8 mouse cellular contexts compared by ENCODE assay signal in the genomic region with DNA sequence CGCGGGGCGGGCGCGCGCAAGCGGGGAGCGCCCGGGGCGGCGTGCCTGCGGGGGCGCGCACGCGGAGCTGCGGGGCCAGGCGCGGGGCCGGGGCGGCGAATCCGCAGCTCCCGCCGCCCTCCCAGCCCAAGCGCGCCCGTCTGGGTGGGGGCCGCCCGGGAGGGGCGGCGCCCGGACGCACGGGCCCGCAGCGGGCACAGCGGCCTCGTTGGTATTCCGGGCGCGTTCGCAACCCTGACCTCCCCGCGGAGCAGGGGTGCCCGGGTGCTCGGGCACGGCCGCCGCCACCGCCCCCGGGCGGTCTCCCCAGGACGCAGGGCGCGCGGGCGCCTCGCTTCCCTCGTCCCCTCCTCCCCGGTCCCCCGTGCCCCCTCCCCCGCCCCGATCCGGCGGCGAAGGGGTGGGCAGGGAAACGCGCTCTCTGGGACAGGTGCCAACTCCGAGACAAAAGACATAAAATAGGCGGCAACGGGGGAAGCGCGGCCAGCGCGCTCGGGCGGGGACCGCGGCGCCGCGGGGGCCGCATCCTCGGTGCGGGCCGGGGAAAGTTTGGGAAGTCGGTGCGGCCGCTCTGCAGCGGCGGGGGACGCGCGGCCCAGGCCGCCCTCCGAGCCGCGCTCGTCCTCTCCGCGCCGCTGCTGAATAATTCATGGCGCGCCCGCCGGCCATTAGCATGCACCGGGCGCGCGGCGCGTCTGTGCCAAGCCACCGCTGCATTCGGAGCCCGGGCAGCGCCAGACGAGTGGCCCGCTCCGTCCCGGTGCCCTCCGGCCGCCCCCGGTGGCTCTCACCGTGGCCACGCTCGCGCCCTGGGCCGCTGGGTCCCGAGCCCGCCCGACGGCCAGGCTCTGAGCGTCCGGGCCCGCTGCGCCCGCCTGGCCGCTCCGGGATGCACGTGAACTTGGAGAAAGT.
A peak's percentile ranks its signal among the peaks of the same experiment; 100 is the strongest.
DNase-seq lines count a peak whose midpoint lies in the region; ATAC-seq and TF ChIP-seq lines count a peak whose summit lies in the region.

No protein-coding gene starts in this region.

- no peaks in the 10 kb centered on the region for H3K27me3 ChIP-seq in embryonic facial prominence, embryonic 15.5 days
- H3K27me3 ChIP-seq in heart, embryonic 12.5 days (replicated peaks), result peaks cover 74% of the 10 kb centered on the region
- H3K27me3 ChIP-seq in kidney, postnatal 0 days (ENCODE audit: insufficient read depth, low read length), result no peaks in the 10 kb centered on the region
- H3K27me3 ChIP-seq in liver, embryonic 12.5 days (replicated peaks), result peaks cover 88% of the 10 kb centered on the region
- H3K27me3 ChIP-seq in neural tube, embryonic 11.5 days (ENCODE audit: control insufficient read depth, insufficient read depth, low read length), result peaks cover 77% of the 10 kb centered on the region

- H3K27ac ChIP-seq in embryonic facial prominence, embryonic 15.5 days (replicated peaks), result peak overlapping the region; percentile 98
- peak overlapping the region; percentile 67 for H3K27ac ChIP-seq in heart, embryonic 12.5 days (ENCODE audit: poor library complexity, severe bottlenecking)
- H3K27ac ChIP-seq in kidney, postnatal 0 days, result peak overlapping the region; percentile 99
- H3K27ac ChIP-seq in liver, embryonic 12.5 days, result no peak overlapping the region
- peak overlapping the region; percentile 81 for H3K27ac ChIP-seq in neural tube, embryonic 11.5 days (ENCODE audit: low read depth, low read length)

- TF ChIP-seq CTCF in kidney, postnatal 0 days (IDR thresholded peaks at IDR 0.05; ENCODE audit: low read depth), result no peak

- no peaks in the 10 kb centered on the region for H3K9me3 ChIP-seq in embryonic facial prominence, embryonic 15.5 days (replicated peaks)
- no peaks in the 10 kb centered on the region for H3K9me3 ChIP-seq in heart, embryonic 12.5 days (replicated peaks)
- no peaks in the 10 kb centered on the region for H3K9me3 ChIP-seq in kidney, postnatal 0 days (replicated peaks; ENCODE audit: low read length)
- no peaks in the 10 kb centered on the region for H3K9me3 ChIP-seq in liver, embryonic 12.5 days (replicated peaks)
- H3K9me3 ChIP-seq in neural tube, embryonic 11.5 days (ENCODE audit: control insufficient read depth, low read length), result no peaks in the 10 kb centered on the region

- ATAC-seq in embryonic facial prominence, embryonic 15.5 days (ENCODE audit: insufficient number of reproducible peaks, low FRiP score, low TSS enrichment, low read depth), result peak; percentile 84
- ATAC-seq in heart, embryonic 12.5 days (ENCODE audit: insufficient number of reproducible peaks, low FRiP score), result peak; percentile 71
- ATAC-seq in kidney, postnatal 0 days (replicated peaks; ENCODE audit: low FRiP score, low read depth), result peak; percentile 77
- ATAC-seq in liver, embryonic 12.5 days, result no peak
- peak; percentile 73 for ATAC-seq in neural tube, embryonic 11.5 days (ENCODE audit: insufficient read depth, low FRiP score, low TSS enrichment)

- peaks cover 5% of the 10 kb centered on the region; the same call in 1 of the 2 replicates for H3K36me3 ChIP-seq in embryonic facial prominence, embryonic 15.5 days
- H3K36me3 ChIP-seq in heart, embryonic 12.5 days, result peaks cover 3% of the 10 kb centered on the region; the same call in 1 of the 2 replicates
- 0 out of 2 replicates have a peak, but pooled peaks cover 2% of the 10 kb centered on the region for H3K36me3 ChIP-seq in kidney, postnatal 0 days (ENCODE audit: insufficient read depth, low read length)
- H3K36me3 ChIP-seq in liver, embryonic 12.5 days, result no peaks in the 10 kb centered on the region
- no peaks in the 10 kb centered on the region for H3K36me3 ChIP-seq in neural tube, embryonic 11.5 days (ENCODE audit: control insufficient read depth, insufficient read depth, low read length)

- peak; percentile 47 for DNase-seq in spleen, adult 12 weeks (ENCODE audit: low spot score)
- DNase-seq in spleen, postnatal 14 days (ENCODE audit: low spot score in 2 of 2), result no peak
- DNase-seq in kidney, postnatal 0 days (ENCODE audit: low spot score), result peak; percentile 83
- peak; percentile 76 for DNase-seq in neural tube, embryonic 11.5 days (ENCODE audit: low spot score)
- DNase-seq in thymus, postnatal 14 days, result peak; percentile 74

- WGBS in embryonic facial prominence, embryonic 15.5 days, result under 1% methylated on average over 72 of the region's 141 CpGs
- WGBS in heart, embryonic 12.5 days, result under 1% methylated on average over 128 of the region's 141 CpGs
- under 1% methylated on average over 102 of the region's 141 CpGs for WGBS in kidney, postnatal 0 days
- 2% methylated on average over 88 of the region's 141 CpGs for WGBS in liver, embryonic 12.5 days (ENCODE audit: insufficient replicate concordance)
- under 1% methylated on average over 89 of the region's 141 CpGs for WGBS in neural tube, embryonic 11.5 days

- peaks cover 49% of the 10 kb centered on the region for H3K4me1 ChIP-seq in embryonic facial prominence, embryonic 15.5 days
- peaks cover 17% of the 10 kb centered on the region for H3K4me1 ChIP-seq in heart, embryonic 12.5 days (replicated peaks)
- H3K4me1 ChIP-seq in kidney, postnatal 0 days (replicated peaks; ENCODE audit: insufficient read depth, low read length), result peaks cover 31% of the 10 kb centered on the region
- H3K4me1 ChIP-seq in liver, embryonic 12.5 days, result no peaks in the 10 kb centered on the region
- H3K4me1 ChIP-seq in neural tube, embryonic 11.5 days (ENCODE audit: control insufficient read depth, insufficient read depth, low read length), result peaks cover 2% of the 10 kb centered on the region; the same call in 1 of the 2 replicates

- peak overlapping the region; percentile 99 for H3K9ac ChIP-seq in embryonic facial prominence, embryonic 15.5 days
- peak overlapping the region; percentile 93 for H3K9ac ChIP-seq in heart, embryonic 12.5 days
- peak overlapping the region; percentile 99 for H3K9ac ChIP-seq in kidney, postnatal 0 days (ENCODE audit: low read depth, low read length)
- H3K9ac ChIP-seq in liver, embryonic 12.5 days, result peak overlapping the region; percentile 61
- peak overlapping the region; percentile 91 for H3K9ac ChIP-seq in neural tube, embryonic 11.5 days (ENCODE audit: low read length)

- H3K4me2 ChIP-seq in embryonic facial prominence, embryonic 15.5 days (replicated peaks), result peak overlapping the region; percentile 81
- H3K4me2 ChIP-seq in heart, embryonic 12.5 days, result peak overlapping the region; percentile 85
- H3K4me2 ChIP-seq in kidney, postnatal 0 days (ENCODE audit: low read length), result peak overlapping the region; percentile 87
- H3K4me2 ChIP-seq in liver, embryonic 12.5 days, result peak overlapping the region; percentile 68
- peak overlapping the region; percentile 79 for H3K4me2 ChIP-seq in neural tube, embryonic 11.5 days (ENCODE audit: low read depth)

- H3K4me3 ChIP-seq in embryonic facial prominence, embryonic 15.5 days (replicated peaks), result peak overlapping the region; percentile 93
- H3K4me3 ChIP-seq in heart, embryonic 12.5 days, result peak overlapping the region; percentile 89
- peak overlapping the region; percentile 92 for H3K4me3 ChIP-seq in kidney, postnatal 0 days (replicated peaks; ENCODE audit: low read depth, low read length)
- peak overlapping the region; percentile 52 for H3K4me3 ChIP-seq in liver, embryonic 12.5 days
- H3K4me3 ChIP-seq in neural tube, embryonic 11.5 days (ENCODE audit: low read depth, low read length), result peak overlapping the region; percentile 67

Comparison
In these comparisons a context has a peak if more than half of its experiments do, and no peak if none do; other contexts are left out.
1. DNase-seq: peak in spleen, adult 12 weeks (single experiment), kidney, postnatal 0 days (single experiment), neural tube, embryonic 11.5 days (single experiment) and thymus, postnatal 14 days (single experiment); none in spleen, postnatal 14 days (0 of 2).
2. Peak in every context shown above with its lines, with median percentiles within 50 percentile points of each other: H3K4me2 ChIP-seq, H3K4me3 ChIP-seq and H3K9ac ChIP-seq.